Mouse (Mus musculus) ES-Bruce4 (cell line): ENCODE data around the gene Dlst. TPM values are rescaled to one million over a fixed set of nuclear protein-coding genes. Genes with fewer than 3 reads are reported as not detected.
"Not testable (repeated sequence)": the region's sequence is repeated elsewhere in the genome, so short reads cannot be mapped to it uniquely, and the experiment has no call there.

Experiments used
- H3K27ac ChIP-seq: 2 replicates; pipeline ENCODE4 v1.5.1; 2012; ENCODE audit warnings: low read length, inconsistent platforms; ENCODE audit not compliant: insufficient read depth
- H3K27me3 ChIP-seq: 2 replicates; pipeline ENCODE4 v1.6.1; 2012; ENCODE audit warnings: mild to moderate bottlenecking, low read length, inconsistent platforms; ENCODE audit not compliant: control insufficient read depth, poor library complexity, insufficient read depth, severe bottlenecking
- H3K36me3 ChIP-seq: 2 replicates; pipeline ENCODE4 v1.6.1; 2012; ENCODE audit warnings: inconsistent platforms, mild to moderate bottlenecking, low read length, moderate library complexity; ENCODE audit not compliant: control insufficient read depth, poor library complexity, insufficient read depth, severe bottlenecking
- H3K4me1 ChIP-seq: one replicate; pipeline ENCODE4 v1.8.1; 2011; ENCODE audit warnings: low read length; ENCODE audit not compliant: control insufficient read depth, insufficient read depth
- H3K4me3 ChIP-seq: 2 replicates; pipeline ENCODE4 v1.5.1; 2011; ENCODE audit warnings: low read depth, mild to moderate bottlenecking, low read length
- H3K9ac ChIP-seq: 2 replicates; pipeline ENCODE4 v1.6.1; 2012; ENCODE audit warnings: low read depth, mild to moderate bottlenecking, inconsistent platforms; ENCODE audit not compliant: poor library complexity, severe bottlenecking
- H3K9me3 ChIP-seq: replicated peaks from 2 replicates; pipeline ENCODE4 v1.6.1; 2012; ENCODE audit warnings: mild to moderate bottlenecking, low read length, inconsistent platforms; ENCODE audit not compliant: control insufficient read depth, poor library complexity, insufficient read depth, severe bottlenecking
- CTCF ChIP-seq: IDR thresholded peaks from one replicate; pipeline ENCODE4 v1.8.1; 2011; ENCODE audit warnings: low read depth, low read length
- EP300 ChIP-seq: IDR thresholded peaks from 2 replicates; pipeline ENCODE4 v1.6.1; 2011; ENCODE audit warnings: low read depth, low read length; ENCODE audit not compliant: insufficient read depth
- POLR2A ChIP-seq: IDR thresholded peaks from one replicate; pipeline ENCODE4 v1.8.1; 2011; ENCODE audit warnings: low read length; ENCODE audit not compliant: insufficient read depth
- polyA plus RNA-seq: library from polyadenylated mRNA; stranded (reverse); fragments of >200 nt; gene quantifications from 2 replicates; pipeline ENCODE4 v1.2.4, GENCODE M21; 2011; ENCODE audit warnings: low read depth; ENCODE audit not compliant: missing spikeins, insufficient read depth, insufficient read length

Dlst gene
- polyA plus RNA-seq, 1 experiment: 139 TPM

- Histone ChIP-seq H3K9me3 (no peaks in the 10 kb centered on the region), H3K27me3 (no peaks in the 10 kb centered on the region), H3K4me3 (no peak overlapping the region), H3K27ac (no peak overlapping the region), H3K9ac (no peak overlapping the region), H3K36me3 (no peaks in the 10 kb centered on the region), H3K4me1 (peaks cover 10% of the 10 kb centered on the region)
- no peak for TF ChIP-seq POLR2A
- TF ChIP-seq EP300: 0 out of 2 replicates have a peak, but pooled peaks have one; percentile 48
These were observed 30.5 kb downstream of the Dlst start for GRCm38 (mm10) chr12:85141096-85141495.

DNA sequence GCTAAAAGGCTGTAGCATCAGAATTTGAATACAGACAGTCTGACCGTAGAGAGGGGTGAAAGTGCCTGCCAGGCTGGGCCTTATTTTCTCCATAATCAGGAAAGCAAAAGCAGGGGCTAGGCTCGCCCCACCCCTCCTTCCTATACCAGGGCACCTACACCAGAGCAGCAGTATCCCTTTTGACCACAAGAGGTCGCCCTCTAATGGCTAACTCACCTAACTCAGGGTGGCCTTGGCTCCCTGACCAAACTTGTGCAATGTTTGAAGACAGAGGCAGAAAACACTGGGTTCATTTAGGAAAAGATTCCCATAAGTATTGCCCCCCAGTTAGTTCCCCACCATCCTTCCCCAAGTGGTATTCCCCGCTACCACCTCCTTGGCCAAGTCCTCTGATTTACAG is 32.2 kb downstream of the Dlst start:
- no peak overlapping the region for H3K27ac ChIP-seq
- no peak overlapping the region for H3K9ac ChIP-seq
- no peak overlapping the region for H3K4me3 ChIP-seq
- H3K36me3 ChIP-seq: no peaks in the 10 kb centered on the region
- H3K4me1 ChIP-seq: peaks cover 12% of the 10 kb centered on the region
- H3K27me3 ChIP-seq: no peaks in the 10 kb centered on the region
- TF ChIP-seq CTCF (peak; percentile 91), EP300 (no peak), POLR2A (no peak)
- no peaks in the 10 kb centered on the region for H3K9me3 ChIP-seq

DNA sequence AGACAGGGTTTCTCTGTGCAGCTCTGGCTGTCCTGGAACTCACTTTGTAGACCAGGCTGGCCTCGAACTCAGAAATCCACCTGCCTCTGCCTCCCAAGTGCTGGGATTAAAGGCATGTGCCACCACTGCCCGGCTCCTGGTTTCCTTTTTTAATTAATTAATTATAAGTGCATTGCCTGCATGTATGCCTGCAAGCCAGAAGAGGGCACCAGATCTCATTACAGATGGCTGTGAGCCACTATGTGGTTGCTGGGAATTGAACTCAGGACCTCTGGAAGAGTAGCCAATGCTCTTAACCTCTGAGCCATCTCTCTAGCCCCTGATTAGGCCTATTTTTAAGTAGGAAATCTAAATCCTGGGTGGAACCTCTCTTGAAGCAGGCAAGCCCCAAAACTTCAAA is 33.6 kb downstream of the Dlst start:
- H3K27ac ChIP-seq, H3K9ac ChIP-seq, H3K9me3 ChIP-seq, H3K36me3 ChIP-seq, H3K4me3 ChIP-seq, H3K27me3 ChIP-seq: not testable (repeated sequence)
- H3K4me1 ChIP-seq: peaks cover 12% of the 10 kb centered on the region

GRCm38 (mm10) chr12:85144821-85145220 is 34.2 kb downstream of the Dlst start:
- Histone ChIP-seq H3K27me3 (no peaks in the 10 kb centered on the region), H3K9me3 (no peaks in the 10 kb centered on the region), H3K4me1 (peaks cover 12% of the 10 kb centered on the region), H3K27ac (no peak overlapping the region), H3K36me3 (no peaks in the 10 kb centered on the region), H3K9ac (no peak overlapping the region), H3K4me3 (no peak overlapping the region)
- no peak for TF ChIP-seq POLR2A
- no peak for TF ChIP-seq CTCF
- TF ChIP-seq EP300: no peak

DNA sequence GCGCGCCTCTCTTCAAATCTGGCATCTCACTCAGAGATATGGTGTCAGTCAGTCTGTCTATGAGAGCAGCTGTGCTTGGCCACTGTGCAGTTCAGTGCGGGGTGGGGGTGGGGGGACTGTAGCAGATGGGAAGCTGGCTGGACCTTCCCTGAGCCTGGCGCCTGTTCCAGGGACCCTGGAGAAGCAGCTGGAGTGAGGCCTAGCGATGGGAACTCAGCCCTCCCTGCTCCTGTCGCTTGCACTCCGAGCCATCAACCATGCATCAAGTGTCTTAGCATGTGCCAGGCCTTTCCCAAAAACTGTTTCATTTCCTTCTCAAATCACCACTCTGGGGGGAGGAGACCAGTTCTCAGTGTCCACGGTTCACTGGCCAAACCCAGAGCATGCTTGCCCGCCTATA is 35.0 kb downstream of the Dlst start:
- H3K4me1 ChIP-seq: peaks cover 10% of the 10 kb centered on the region
- H3K27ac ChIP-seq: no peak overlapping the region
- TF ChIP-seq POLR2A (no peak), EP300 (no peak), CTCF (no peak)
- H3K4me3 ChIP-seq: no peak overlapping the region
- no peaks in the 10 kb centered on the region for H3K9me3 ChIP-seq
- no peaks in the 10 kb centered on the region for H3K27me3 ChIP-seq
- H3K9ac ChIP-seq: no peak overlapping the region
- no peaks in the 10 kb centered on the region for H3K36me3 ChIP-seq

- H3K27me3 ChIP-seq: no peaks in the 10 kb centered on the region
- no peaks in the 10 kb centered on the region for H3K36me3 ChIP-seq
- H3K27ac ChIP-seq: no peak overlapping the region
- H3K4me3 ChIP-seq: peak overlapping the region; percentile 15
- H3K4me1 ChIP-seq: peaks cover 5% of the 10 kb centered on the region
- TF ChIP-seq EP300: no peak
- no peak for TF ChIP-seq CTCF
- no peak for TF ChIP-seq POLR2A
- no peak overlapping the region for H3K9ac ChIP-seq
- H3K9me3 ChIP-seq: no peaks in the 10 kb centered on the region
These were observed 35.7 kb downstream of the Dlst start for GRCm38 (mm10) chr12:85146355-85146754.

GRCm38 (mm10) chr12:85146881-85147280 is 36.2 kb downstream of the Dlst start:
- Histone ChIP-seq H3K4me3 (no peak overlapping the region), H3K36me3 (no peaks in the 10 kb centered on the region), H3K27ac (no peak overlapping the region), H3K27me3 (no peaks in the 10 kb centered on the region), H3K4me1 (peaks cover 4% of the 10 kb centered on the region), H3K9me3 (no peaks in the 10 kb centered on the region), H3K9ac (no peak overlapping the region)
- TF ChIP-seq POLR2A (no peak), EP300 (no peak)
